Comparison of ENCODE assay signal across 26 mouse cellular contexts in genomic region chr13:109380149-109380548, GRCm38 (mm10).
"Had no signal": no experiment of that assay in that cellular context is flagged by ENCODE, and none has a peak within 500 bp of the region (broad histone marks: within the 10 kb centered on the region; RNA-seq: fewer than 3 reads in every experiment).

No protein-coding gene starts in this region.

- H3K36me3 ChIP-seq: heart, embryonic 10.5 days; heart, embryonic 12.5 days; hindbrain, embryonic 10.5 days; hindbrain, embryonic 12.5 days; intestine, embryonic 15.5 days; limb, embryonic 10.5 days; limb, embryonic 12.5 days had no signal

- H3K9me3 ChIP-seq: heart, embryonic 10.5 days; heart, embryonic 12.5 days; hindbrain, embryonic 10.5 days; hindbrain, embryonic 12.5 days; intestine, embryonic 15.5 days; limb, embryonic 10.5 days; limb, embryonic 12.5 days had no signal

- H3K4me1 ChIP-seq: intestine, embryonic 15.5 days; limb, embryonic 12.5 days had no signal

- DNase-seq: gastrocnemius, adult 2 months; gastrocnemius, postnatal 10 days; gastrocnemius, postnatal 36 days; heart, adult 18-20 months; heart, postnatal 10 days; heart, postnatal 4 days; kidney, adult 18-20 months; kidney, adult 8-10 months; kidney, postnatal 10 days; kidney, postnatal 25 days; kidney, postnatal 4 days; liver had no signal

- H3K4me2 ChIP-seq: heart, embryonic 12.5 days; hindbrain, embryonic 12.5 days; hindbrain, embryonic 14.5 days; intestine, embryonic 15.5 days; limb, embryonic 12.5 days had no signal

- H3K4me3 ChIP-seq: gastrocnemius, adult 2 months; heart, embryonic 10.5 days; heart, embryonic 12.5 days; hindbrain, embryonic 10.5 days; hindbrain, embryonic 12.5 days; intestine, embryonic 15.5 days; layer of hippocampus, adult 2 months; left cerebral cortex, adult 2 months; limb, embryonic 10.5 days; limb, embryonic 12.5 days had no signal

- H3K27me3 ChIP-seq: heart, embryonic 12.5 days; hindbrain, embryonic 12.5 days; intestine, embryonic 15.5 days; limb, embryonic 12.5 days had no signal

- H3K9ac ChIP-seq: heart, embryonic 12.5 days; hindbrain, embryonic 12.5 days; hindbrain, embryonic 14.5 days; intestine, embryonic 15.5 days; limb, embryonic 12.5 days; liver, embryonic 14.5 days had no signal

- H3K27ac ChIP-seq: gastrocnemius, adult 2 months; heart, embryonic 10.5 days; hindbrain, embryonic 10.5 days; hindbrain, embryonic 12.5 days; hindbrain, embryonic 14.5 days; intestine, embryonic 15.5 days; layer of hippocampus, adult 2 months; left cerebral cortex, adult 2 months; limb, embryonic 10.5 days; limb, embryonic 12.5 days; liver, embryonic 14.5 days had no signal

- ATAC-seq: hindbrain, embryonic 16.5 days; inflammation-experienced regulatory T-cells, adult 6 months; intestine, embryonic 15.5 days; intestine, postnatal 0 days had no signal
